Mouse (Mus musculus): Measurements from ENCODE around the gene Aoc3.
"Not testable (repeated sequence)": the region's sequence is repeated elsewhere in the genome, so short reads cannot be mapped to it uniquely, and the experiment has no call there.

Aoc3 gene

GRCm38 (mm10) chr11:101327311-101327710 lies 3.1 kb upstream of the Aoc3 start:
- DNase-seq (ENCODE audit: low read depth, low spot score) = no peak

- DNase-seq (ENCODE audit: low read depth, low spot score) = no peak
These were observed 1.3 kb upstream of the Aoc3 start for GRCm38 (mm10) chr11:101328941-101329635.

GRCm38 (mm10) chr11:101330961-101331360 lies 556 bp downstream of the Aoc3 start:
- DNase-seq (ENCODE audit: low read depth, low spot score) = not testable (repeated sequence)

GRCm38 (mm10) chr11:101332537-101332936 lies 2.1 kb downstream of the Aoc3 start:
- no peak for DNase-seq (ENCODE audit: low read depth, low spot score)

- DNase-seq (ENCODE audit: low read depth, low spot score) = no peak
These were observed 3.6 kb downstream of the Aoc3 start for GRCm38 (mm10) chr11:101334023-101334422.

DNA sequence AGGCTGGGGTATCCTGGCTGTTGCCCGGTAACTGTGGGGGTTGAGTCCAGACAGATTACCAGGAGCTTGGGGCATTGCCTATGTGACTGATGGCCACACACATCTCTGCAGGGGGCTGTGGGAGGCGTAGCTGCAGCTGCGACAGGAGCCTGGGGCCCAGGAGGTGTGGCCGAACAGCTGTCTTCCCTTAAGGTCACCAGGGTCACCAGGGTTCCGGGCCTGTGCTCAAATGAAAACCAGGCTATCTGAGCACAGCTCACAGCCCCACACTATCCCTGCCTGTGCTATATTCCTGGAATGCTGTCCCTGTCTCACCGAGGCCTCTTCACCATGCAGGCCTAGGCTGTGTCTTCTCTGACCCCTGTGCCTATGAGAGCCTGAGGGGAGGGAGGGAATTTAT lies 4.1 kb downstream of the Aoc3 start:
- DNase-seq (ENCODE audit: low read depth, low spot score) = peak; percentile 54

- DNase-seq (ENCODE audit: low read depth, low spot score) = no peak
These were observed 5.3 kb downstream of the Aoc3 start for GRCm38 (mm10) chr11:101335685-101336084.

DNA sequence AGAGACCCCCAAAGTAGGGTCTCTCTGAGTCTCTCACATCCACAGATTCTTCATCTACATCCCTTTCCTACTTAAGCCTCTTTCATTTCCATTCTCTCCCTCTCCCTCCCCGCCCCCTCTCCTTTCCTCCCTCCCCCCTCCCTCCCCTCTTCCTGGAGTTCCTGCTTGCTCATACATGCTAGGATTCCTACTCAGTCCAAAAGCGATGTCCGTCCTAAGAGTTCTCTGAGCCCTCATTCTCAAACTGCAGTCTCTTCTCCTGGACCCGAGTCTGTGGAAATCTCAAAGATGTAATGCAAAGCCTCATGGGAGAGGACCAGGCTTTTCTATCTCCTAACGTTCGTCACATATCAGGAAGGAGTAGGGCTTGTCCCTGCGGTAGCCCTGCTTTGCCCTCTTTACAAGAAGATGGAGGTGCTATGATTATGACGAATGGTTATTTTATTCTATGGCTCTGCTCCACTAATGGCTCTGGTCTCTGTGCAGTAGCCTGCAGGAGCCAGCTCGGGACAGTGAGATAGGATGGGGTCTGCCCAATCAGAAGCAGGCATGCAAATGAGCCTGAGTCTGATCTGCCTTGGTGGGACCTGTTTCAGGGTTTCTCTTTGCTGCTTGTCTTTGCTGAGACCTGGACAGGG lies 7.8 kb downstream of the Aoc3 start:
- peak; percentile 69 for DNase-seq (ENCODE audit: low read depth, low spot score)

DNA sequence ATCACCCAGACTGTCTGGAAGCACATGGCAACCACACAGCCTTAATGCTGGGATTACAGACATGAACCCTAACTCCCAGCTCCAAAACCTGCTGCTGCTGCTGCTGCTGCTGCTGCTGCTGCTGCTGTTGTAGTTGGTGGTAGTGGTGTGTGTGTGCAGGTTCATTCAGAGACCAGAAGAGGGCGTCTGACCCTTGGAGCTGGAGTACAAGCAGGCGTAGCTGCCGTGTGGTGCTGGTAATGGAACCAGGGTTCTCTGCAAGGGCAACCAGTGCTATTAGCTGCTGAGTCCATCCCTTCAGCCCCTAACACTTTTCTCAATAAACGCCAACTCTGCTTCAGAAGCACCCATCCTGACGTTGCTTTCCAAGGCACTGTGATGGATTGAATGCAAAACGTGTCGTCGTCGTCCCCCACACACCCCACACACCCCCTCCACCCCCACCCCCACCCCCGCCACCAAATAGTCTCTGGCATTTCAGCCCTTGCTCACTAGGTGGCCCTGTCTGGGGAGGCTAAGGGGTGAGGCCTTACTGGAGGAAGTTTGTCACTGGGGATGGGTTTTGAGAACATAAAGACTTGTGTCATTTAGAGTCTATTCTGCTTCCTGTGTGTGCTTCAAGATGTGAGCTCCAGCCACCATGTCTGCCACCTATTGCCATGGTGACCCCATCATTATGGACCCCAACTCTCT lies 16.8 kb downstream of the Aoc3 start:
- DNase-seq (ENCODE audit: low read depth, low spot score) = no peak

- no peak for DNase-seq (ENCODE audit: low read depth, low spot score)
These were observed 18.4 kb downstream of the Aoc3 start for GRCm38 (mm10) chr11:101348774-101349173.

DNA sequence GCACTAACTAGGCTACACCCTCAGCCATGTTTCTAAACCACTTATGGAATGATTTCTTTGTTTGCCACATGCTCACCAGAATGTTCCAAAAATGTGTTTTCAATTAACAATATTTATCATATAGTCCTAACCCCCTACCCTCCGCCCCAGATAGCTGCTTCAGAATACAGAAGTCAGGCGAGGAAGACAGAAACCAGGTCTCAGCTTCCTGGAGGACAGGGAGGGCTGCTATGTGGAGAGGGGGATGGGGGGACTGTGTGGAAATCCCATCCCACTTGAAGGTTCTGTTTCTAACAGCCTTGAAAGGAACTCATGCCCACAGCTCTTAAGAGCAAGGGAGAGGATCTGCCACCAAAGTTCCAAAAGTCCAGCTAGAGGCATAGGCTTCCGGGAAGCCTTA lies 18.8 kb downstream of the Aoc3 start:
- peak; percentile 14 for DNase-seq (ENCODE audit: low read depth, low spot score)

DNA sequence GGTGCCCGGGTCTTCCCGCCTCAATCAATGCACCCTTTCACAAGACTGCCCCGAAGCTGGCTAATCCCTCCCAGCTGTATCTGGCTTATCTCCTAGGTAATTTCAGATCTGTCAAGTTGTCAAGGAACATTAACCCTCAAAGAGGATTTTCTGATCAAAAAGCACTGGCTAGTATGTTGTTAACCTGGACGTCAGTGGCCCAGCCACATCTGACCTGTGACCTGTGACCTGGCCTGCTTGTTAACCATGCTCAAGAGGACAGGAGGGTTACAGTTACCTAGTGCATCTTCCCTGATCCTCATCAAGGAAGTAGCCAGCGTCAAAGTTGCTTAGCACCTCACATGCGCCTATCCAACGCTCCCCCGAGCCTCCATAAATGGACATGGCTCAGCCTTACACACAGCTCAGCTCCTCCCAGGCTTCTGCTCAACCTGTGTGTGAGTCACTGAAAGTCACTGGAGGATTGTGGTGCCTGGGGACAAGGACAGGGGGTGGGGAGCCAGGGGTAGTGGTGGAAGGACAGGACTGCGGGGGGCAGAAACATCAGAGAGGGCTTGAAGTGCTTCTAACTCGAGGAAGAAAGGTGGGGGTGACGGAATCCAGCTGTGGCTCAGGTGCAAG lies 20.8 kb downstream of the Aoc3 start:
- no peak for DNase-seq (ENCODE audit: low read depth, low spot score)

DNA sequence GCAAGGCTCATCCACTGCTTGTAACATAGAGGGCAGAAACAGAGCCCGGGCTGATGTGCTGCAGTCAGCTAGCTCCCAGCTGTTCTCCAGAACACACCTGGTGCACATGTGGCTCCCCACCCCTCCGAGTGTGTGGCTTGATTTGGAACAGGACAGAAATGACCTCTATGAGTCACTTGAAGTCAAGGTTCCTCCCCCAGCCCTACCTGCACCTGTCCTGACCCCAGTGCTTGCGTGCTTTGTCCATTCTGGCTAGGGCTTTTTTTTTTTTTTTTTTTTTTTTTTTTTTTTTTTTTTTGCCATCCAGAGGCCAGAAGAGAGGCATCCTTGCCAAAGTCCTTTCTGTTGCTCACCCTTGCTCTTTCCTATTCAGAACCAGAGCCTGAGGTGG lies 21.3 kb downstream of the Aoc3 start:
- peak; percentile 19 for DNase-seq (ENCODE audit: low read depth, low spot score)

DNA sequence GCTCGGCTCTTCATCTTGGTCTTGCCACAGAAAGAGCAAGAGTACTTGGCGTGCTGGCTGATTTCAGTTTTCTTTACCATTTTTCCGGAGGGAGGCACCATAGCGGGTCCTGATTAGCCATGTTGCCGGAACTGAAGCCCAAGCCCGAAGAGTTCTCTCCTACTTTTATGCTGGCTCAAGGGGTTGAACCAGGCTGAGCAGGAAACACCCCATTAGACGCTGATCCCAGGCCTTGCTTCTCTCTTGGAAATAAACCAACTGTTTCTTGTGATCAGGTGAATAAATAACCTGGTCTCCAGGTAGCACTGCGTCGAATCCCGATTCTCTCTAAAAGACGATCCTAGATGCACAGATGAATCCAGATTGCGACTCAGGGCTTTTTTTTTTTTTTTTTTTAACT lies 23.0 kb downstream of the Aoc3 start:
- DNase-seq (ENCODE audit: low read depth, low spot score) = no peak

GRCm38 (mm10) chr11:101354438-101355010 lies 24.1 kb downstream of the Aoc3 start:
- DNase-seq (ENCODE audit: low read depth, low spot score) = no peak

- no peak for DNase-seq (ENCODE audit: low read depth, low spot score)
These were observed 25.5 kb downstream of the Aoc3 start for GRCm38 (mm10) chr11:101355916-101356315.

DNA sequence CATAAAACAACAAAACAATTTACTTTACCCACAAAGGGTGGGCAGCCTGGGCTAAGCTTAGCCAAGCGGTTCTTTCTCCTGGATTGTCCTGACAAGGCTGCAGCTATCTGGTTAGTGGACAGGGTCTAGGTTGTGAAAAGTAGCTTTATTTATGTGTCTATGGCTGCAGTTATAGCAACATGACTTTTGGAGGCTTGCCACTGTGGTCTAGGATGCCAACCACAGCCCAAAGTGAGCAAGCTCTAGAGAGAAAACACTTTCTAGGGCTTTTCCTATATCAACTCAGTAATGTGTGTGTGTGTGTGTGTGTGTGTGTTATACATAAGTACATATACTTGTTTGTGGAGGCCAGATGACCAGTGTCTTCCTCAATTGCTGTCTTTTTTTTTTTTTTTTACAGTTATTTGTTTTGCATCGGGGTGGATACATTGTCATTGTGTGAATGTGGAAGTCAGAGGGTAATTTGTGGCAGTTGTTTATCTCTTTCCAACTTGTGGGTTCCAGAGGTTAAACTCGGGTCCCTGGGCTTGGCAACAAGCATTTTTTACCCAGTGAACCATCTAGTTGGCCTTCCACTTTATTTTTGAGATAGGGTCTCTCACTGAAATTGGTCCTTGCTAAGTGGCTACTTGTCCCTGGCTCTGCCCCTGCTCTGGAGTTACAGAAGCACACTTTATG lies 27.2 kb downstream of the Aoc3 start:
- DNase-seq (ENCODE audit: low read depth, low spot score) = no peak

GRCm38 (mm10) chr11:101359776-101360175 lies 29.4 kb downstream of the Aoc3 start:
- DNase-seq (ENCODE audit: low read depth, low spot score) = no peak

DNA sequence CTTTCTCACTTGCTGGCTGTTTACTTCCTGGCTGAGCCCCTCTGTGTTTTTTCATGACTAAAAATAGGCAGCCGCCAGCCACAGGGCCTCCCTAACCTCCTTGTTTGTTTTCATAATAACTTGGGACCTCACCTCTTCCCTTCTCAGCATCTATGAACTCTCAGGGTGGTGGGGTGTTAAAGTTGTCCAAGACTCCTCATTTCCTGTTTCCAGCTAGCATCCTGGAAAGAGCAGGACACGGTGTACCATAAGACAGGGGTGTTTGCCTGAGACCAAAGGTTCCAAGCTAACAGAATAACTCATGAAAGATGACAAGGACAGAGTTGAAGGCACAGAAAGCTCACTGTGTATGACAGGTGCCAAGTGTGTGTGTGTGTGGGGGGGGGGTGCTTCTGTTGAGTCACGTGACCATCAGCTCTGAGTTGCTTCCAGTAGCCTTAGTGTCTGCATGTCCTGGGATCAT lies 30.3 kb downstream of the Aoc3 start:
- DNase-seq (ENCODE audit: low read depth, low spot score) = no peak

DNA sequence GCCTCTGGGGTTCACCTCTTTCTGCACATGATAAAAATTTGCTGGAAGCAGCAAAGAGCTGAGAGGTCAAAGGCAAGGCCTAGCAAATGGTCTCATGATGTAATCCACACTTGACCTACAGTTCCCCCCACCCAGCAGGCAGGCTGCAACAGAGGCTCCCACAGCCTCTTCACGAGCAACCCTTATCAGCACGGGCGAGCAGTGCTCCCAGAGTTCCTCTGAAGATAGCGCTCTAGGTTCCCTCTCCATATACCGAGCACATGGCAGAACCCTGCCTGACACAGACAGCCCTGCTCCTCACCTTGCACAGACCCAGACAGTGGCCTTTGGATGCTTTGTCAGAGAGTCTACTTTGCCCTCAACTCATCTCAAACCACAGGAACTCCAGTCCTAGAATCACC lies 34.1 kb downstream of the Aoc3 start:
- no peak for DNase-seq (ENCODE audit: low read depth, low spot score)

GRCm38 (mm10) chr11:101367326-101367935 lies 37.0 kb downstream of the Aoc3 start, which contains the start of gene G6pc:
G6pc (plus strand) TSS chr11:101367561.
- no peak for DNase-seq (ENCODE audit: low read depth, low spot score)
